Mouse (Mus musculus): ENCODE results near the gene Plvap. TPM values are rescaled to one million over a fixed set of nuclear protein-coding genes. Genes with fewer than 3 reads are reported as not detected.
"Not testable (repeated sequence)": the region's sequence is repeated elsewhere in the genome, so short reads cannot be mapped to it uniquely, and the experiment has no call there.

Gene Plvap
- not detected for polyA plus RNA-seq (2017; shearing (Covaris generic))

GRCm38 (mm10) chr8:71511644-71512043 lies at the start of gene Plvap:
Plvap (minus strand) TSS chr8:71511752.
- no peak for ATAC-seq

- ATAC-seq = no peak
These were observed 49.2 kb upstream of the Plvap start for GRCm38 (mm10) chr8:71560765-71561164.

GRCm38 (mm10) chr8:71560071-71560470 lies 48.5 kb upstream of the Plvap start:
- no peak for ATAC-seq

GRCm38 (mm10) chr8:71558958-71559690 lies 47.6 kb upstream of the Plvap start:
- ATAC-seq = peak; percentile 55

GRCm38 (mm10) chr8:71558071-71558957 lies 46.8 kb upstream of the Plvap start, which contains the start of gene Tmem221:
Tmem221 (minus strand) TSS chr8:71558871.
- ATAC-seq = peak; percentile 41

- ATAC-seq = no peak
These were observed 43.1 kb upstream of the Plvap start for GRCm38 (mm10) chr8:71554644-71555043.

GRCm38 (mm10) chr8:71554001-71554400 lies 42.4 kb upstream of the Plvap start:
- ATAC-seq = no peak

GRCm38 (mm10) chr8:71552770-71553169 lies 41.2 kb upstream of the Plvap start:
- no peak for ATAC-seq

GRCm38 (mm10) chr8:71550754-71551153 lies 39.2 kb upstream of the Plvap start:
- no peak for ATAC-seq

- no peak for ATAC-seq
These were observed 36.0 kb upstream of the Plvap start for GRCm38 (mm10) chr8:71547590-71547989.

GRCm38 (mm10) chr8:71545053-71545452 lies 33.5 kb upstream of the Plvap start:
- no peak for ATAC-seq

- no peak for ATAC-seq
These were observed 32.2 kb upstream of the Plvap start for GRCm38 (mm10) chr8:71543755-71544154.

GRCm38 (mm10) chr8:71542632-71543343 lies 31.2 kb upstream of the Plvap start, which contains the start of gene Mvb12a:
Mvb12a (plus strand) TSS chr8:71542922.
- ATAC-seq = peak; percentile 98

GRCm38 (mm10) chr8:71537028-71537867 lies 25.7 kb upstream of the Plvap start, which contains the start of gene Bst2:
Bst2 (minus strand) TSS chr8:71537456.
- peak; percentile 99 for ATAC-seq

- no peak for ATAC-seq
These were observed 24.1 kb upstream of the Plvap start for GRCm38 (mm10) chr8:71535663-71536062.

GRCm38 (mm10) chr8:71534263-71534810 lies 22.8 kb upstream of the Plvap start:
- ATAC-seq = no peak

- not testable (repeated sequence) for ATAC-seq
These were observed 19.3 kb upstream of the Plvap start for GRCm38 (mm10) chr8:71530735-71531467.

GRCm38 (mm10) chr8:71528362-71529073 lies 17.0 kb upstream of the Plvap start:
- ATAC-seq = peak; percentile 99

- no peak for ATAC-seq
These were observed 15.8 kb upstream of the Plvap start for GRCm38 (mm10) chr8:71527162-71527870.
